Comparison of ENCODE assay signal across 9 mouse cellular contexts in the genomic region with DNA sequence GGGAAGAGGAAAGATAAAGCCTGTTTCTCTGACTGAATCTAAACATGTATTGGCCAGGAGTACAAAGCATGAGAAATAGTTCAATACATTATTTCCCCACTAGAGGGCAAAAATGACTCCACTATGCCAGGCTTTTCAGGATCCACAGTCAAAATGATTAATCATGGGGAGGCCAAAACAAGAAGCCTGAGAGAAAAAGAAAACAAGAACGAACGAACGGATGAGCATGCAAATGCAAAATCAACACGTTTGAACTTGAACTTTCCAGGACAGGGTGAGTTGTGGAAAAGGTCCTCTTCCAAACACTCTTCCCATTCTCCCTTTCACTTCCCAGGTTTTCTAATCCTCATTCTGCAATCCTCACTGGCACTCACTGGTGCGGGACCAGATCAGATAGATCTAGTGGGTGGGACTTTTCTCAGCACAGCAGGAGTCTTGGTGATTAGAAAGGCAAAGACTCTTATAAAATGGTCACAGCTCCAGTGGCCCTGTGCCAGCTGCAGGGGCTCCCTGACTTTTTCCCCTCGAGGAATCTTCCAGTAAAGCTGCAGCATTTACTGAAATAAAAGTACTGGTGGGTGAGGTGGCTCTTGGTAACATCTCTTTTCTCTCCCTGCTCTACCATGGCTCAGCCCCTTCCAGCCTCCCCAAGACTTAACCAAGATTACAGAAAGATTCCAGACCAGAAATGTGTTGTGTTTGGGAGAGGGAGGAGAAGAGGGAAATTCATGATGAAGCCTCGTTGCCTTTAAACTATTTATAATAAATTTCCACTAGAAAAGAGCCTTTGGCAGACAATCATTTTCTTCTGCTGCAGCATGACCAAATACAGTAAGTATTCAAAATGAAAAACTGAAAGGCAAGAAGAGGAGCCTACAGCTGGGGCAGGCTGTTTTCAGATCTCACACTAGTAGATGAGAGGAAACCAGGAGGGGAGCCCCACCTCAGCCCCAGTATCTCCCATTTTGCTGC.
A peak's percentile ranks its signal among the peaks of the same experiment; 100 is the strongest.
DNase-seq lines count a peak whose midpoint lies in the region; ATAC-seq lines count a peak whose summit lies in the region.
"Had no signal": no experiment of that assay in that cellular context is flagged by ENCODE, and none has a peak within 500 bp of the region (broad histone marks: within the 10 kb centered on the region; RNA-seq: fewer than 3 reads in every experiment).

No protein-coding gene starts in this region.

- peak; percentile 92 for DNase-seq in heart, adult 11 months
- no peak for DNase-seq in heart, postnatal 25 days (ENCODE audit: low spot score)
- peak; percentile 44 for DNase-seq in c-Kit-positive CD71-negative TER-119-negative erythroid progenitor cells, embryonic 14.5 days (ENCODE audit: low read depth)
- no peak for DNase-seq in forebrain, embryonic 11.5 days (ENCODE audit: low spot score)
- peak; percentile 8 for DNase-seq in layer of hippocampus, adult 9-11 months
- DNase-seq in testis, postnatal 14 days (ENCODE audit: low spot score): peak; percentile 21

- 0 out of 2 replicates have a peak, but pooled peaks cover 2% of the 10 kb centered on the region for H3K4me1 ChIP-seq in forebrain, embryonic 11.5 days (replicated peaks; ENCODE audit: control insufficient read depth, insufficient read depth, low read length)
- peaks cover 9% of the 10 kb centered on the region for H3K4me1 ChIP-seq in midbrain, embryonic 13.5 days (replicated peaks)

- no peaks in the 10 kb centered on the region for H3K9me3 ChIP-seq in forebrain, embryonic 11.5 days (ENCODE audit: control insufficient read depth, low read length)
- H3K9me3 ChIP-seq in midbrain, embryonic 13.5 days: no peaks in the 10 kb centered on the region

- no peaks in the 10 kb centered on the region for H3K36me3 ChIP-seq in forebrain, embryonic 11.5 days (ENCODE audit: control insufficient read depth, insufficient read depth, low read length)
- no peaks in the 10 kb centered on the region for H3K36me3 ChIP-seq in midbrain, embryonic 13.5 days

- 9% methylated on average over 7 of the region's 7 CpGs for WGBS in forebrain, embryonic 11.5 days
- WGBS in midbrain, embryonic 13.5 days: 7% methylated on average over 7 of the region's 7 CpGs

- peak; percentile 82 for ATAC-seq in forebrain, embryonic 11.5 days (replicated peaks; ENCODE audit: low FRiP score)
- ATAC-seq in hematopoietic stem cell, adult 5-6 weeks (replicated peaks in 1 of 2; ENCODE audit: insufficient read depth in 1 of 2, low FRiP score in 2 of 2, low TSS enrichment in 1 of 2, low read depth in 1 of 2, poor library complexity in 2 of 2, severe bottlenecking in 2 of 2): peak; percentile 83 to 93
- ATAC-seq in midbrain, embryonic 13.5 days: peak; percentile 83

- no peak overlapping the region for H3K4me2 ChIP-seq in forebrain, embryonic 11.5 days (ENCODE audit: low read depth, low read length, severe bottlenecking)
- H3K4me2 ChIP-seq in midbrain, embryonic 13.5 days (replicated peaks): peak overlapping the region; percentile 37

- no peak overlapping the region for H3K27ac ChIP-seq in forebrain, embryonic 11.5 days (ENCODE audit: low read depth, low read length)
- no peak overlapping the region for H3K27ac ChIP-seq in midbrain, embryonic 13.5 days

- H3K27me3 ChIP-seq in forebrain, embryonic 11.5 days (ENCODE audit: control insufficient read depth, insufficient read depth, low read length): no peaks in the 10 kb centered on the region
- no peaks in the 10 kb centered on the region for H3K27me3 ChIP-seq in midbrain, embryonic 13.5 days
- H3K27me3 ChIP-seq: CH12.LX had no signal

- intact Hi-C loops in heart, postnatal 25 days (cut with DNase I): loop anchor here (2.0 to 10.0 kb wide), 6 partner anchors 97 to 515 kb away; partner anchors contain the start of gene Plcb4

- no peak overlapping the region for H3K4me3 ChIP-seq in forebrain, embryonic 11.5 days (ENCODE audit: low read depth, low read length)
- 0 out of 2 replicates have a peak overlapping the region, but pooled peaks have one; percentile 5 for H3K4me3 ChIP-seq in midbrain, embryonic 13.5 days (replicated peaks)

- no peak overlapping the region for H3K9ac ChIP-seq in forebrain, embryonic 11.5 days (ENCODE audit: low read length)
- H3K9ac ChIP-seq in midbrain, embryonic 13.5 days (replicated peaks): 0 out of 2 replicates have a peak overlapping the region, but pooled peaks have one; percentile 21

Comparison
In these comparisons a context has a peak if more than half of its experiments do, and no peak if none do; other contexts are left out.
1. DNase-seq: peak in heart, adult 11 months (single experiment), c-Kit-positive CD71-negative TER-119-negative erythroid progenitor cells, embryonic 14.5 days (single experiment), layer of hippocampus, adult 9-11 months (single experiment) and testis, postnatal 14 days (single experiment); none in heart, postnatal 25 days (single experiment) and forebrain, embryonic 11.5 days (single experiment).
2. Peak in every context shown above with its lines, with median percentiles within 50 percentile points of each other: ATAC-seq.